Mouse (Mus musculus): ENCODE results near the gene Igsf11.

Gene Igsf11

DNA sequence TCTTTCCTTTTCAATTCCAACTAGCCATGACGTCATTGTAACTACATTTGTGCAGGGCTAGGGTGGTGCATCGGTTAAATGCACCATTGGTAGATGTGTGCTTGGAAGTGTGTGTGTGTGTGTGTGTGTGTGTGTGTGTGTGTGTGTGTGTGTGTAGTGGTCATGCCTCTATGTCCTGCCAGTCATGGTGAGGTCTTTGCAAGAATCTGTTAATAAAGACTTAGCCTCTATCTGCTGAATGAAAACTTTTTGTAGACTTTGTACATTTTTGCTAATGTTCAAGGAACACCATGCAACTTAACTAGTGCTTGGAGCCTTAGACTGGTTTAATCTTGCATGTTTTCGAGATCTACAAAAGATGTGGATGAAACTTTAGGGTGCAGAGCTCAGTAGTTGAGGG lies 48.3 kb downstream of the Igsf11 start:
- no peak for DNase-seq (ENCODE audit: low read depth, low spot score)

DNA sequence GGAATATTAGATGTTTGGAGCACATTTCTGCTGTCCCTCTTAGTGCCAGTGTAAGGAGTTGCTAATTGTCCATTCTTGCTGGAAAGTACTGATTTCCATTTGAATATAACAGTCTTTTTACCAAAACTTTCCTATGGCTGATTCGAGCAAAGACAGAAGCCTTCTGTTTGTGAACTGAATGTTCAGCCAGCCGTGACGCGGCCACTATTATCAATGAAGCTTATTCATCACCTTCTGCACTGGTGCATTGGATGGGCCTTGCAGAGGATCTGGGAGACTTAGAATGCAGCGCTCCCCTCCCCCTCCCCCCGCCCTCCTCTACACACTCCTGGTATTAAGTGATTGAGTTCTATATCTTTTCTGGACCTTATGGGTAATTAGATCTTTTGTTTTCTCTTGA lies 48.8 kb downstream of the Igsf11 start:
- DNase-seq (ENCODE audit: low read depth, low spot score): no peak

DNA sequence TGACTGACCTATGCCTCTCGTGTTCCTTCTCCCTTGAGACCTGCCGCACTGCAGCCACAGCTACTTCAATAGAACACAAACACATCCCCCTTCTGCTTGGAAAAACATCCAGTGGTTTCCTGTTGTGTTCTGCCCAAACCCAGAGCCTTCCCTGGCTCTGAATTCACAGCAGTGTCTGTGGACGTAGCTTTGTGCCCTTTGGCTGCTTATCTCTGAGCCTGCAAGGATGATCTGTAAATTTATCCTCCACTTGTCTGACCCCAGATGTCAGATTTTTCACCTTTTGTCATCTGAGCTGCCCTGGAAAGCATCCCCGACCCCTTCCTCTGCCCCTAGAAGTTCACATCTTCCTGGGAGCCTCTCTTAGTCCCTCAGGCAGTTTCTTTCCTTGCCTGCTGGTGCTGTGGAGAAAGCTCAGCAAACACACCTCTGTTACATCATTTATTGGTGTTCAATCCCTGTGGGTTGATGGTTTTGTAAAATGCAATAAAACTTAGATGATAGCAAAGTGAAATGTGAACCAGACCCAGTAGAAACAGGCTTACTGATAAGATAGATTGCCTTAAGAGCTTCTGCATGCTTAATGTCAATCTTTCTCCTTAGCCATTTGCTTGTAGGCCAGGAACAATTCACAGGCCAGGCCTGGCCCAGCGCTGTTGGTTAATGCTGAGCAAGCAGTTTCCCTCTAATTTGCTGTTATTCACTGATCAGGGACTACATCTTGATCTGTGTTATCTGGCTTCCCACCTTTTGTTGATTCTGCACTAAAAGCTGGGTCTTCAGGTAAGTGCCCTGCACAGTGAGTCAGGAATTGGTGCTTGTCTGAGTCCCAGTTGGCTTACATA lies 51.5 kb downstream of the Igsf11 start:
- no peak for DNase-seq (ENCODE audit: low read depth, low spot score)

DNA sequence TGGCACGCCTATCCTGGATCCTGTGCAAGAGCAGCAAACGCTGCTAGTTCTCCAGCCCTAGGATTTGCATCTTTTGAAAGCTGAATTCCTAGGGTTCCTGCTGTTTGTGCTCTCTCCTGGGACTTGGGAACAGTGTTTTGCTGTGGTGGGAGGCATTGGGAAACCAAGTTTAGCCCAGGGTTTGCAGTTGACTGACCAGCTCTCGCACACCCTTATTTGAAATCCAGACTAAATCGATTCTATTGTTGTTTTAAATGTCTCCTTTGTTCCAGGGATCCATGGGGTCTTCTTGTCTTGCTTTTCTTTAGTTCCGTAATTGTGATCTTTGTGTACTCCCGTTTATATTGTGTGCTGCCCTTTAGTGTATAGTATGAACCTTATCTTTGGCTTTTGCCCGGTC lies 52.6 kb downstream of the Igsf11 start:
- DNase-seq (ENCODE audit: low read depth, low spot score): peak; percentile 63

DNA sequence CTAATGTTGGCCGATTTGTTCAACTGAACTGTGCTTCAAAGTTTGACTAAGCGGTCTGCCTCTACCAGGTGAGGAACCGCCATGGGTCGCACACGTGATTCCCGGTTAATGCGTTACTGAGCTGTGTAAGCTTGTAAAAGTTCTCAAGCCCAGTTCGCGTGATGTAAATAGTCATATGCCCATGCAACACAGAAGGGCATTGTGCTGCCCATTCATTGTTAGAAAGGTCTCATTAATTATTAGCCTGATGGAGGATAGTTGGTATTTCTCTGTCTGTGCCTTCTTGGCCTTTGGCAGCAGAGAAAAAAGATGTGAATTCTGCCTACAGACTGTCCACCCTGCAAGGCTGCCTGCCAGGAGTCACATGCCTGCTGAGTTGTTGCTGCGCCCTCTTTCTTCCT lies 53.1 kb downstream of the Igsf11 start:
- DNase-seq (ENCODE audit: low read depth, low spot score): no peak

DNA sequence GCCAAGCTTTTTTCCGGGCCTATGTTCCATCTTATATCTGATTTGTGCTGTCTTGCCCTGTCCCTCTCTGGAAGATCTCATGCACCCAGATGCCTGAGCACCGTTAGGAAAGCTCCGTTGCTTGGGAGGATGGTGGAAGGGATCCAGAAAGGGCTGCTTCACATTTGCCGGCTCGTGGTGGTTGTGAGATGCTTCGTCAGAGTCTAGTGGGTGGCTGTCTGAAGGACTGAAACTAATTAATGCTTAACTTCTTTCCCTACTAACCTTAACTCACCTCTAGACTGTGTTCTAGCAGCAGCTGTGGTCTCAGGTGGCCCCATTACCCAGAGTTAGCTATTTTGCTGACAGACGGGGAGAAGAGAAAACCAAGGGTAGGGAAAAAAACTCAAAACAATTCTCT lies 54.0 kb downstream of the Igsf11 start:
- no peak for DNase-seq (ENCODE audit: low read depth, low spot score)

DNA sequence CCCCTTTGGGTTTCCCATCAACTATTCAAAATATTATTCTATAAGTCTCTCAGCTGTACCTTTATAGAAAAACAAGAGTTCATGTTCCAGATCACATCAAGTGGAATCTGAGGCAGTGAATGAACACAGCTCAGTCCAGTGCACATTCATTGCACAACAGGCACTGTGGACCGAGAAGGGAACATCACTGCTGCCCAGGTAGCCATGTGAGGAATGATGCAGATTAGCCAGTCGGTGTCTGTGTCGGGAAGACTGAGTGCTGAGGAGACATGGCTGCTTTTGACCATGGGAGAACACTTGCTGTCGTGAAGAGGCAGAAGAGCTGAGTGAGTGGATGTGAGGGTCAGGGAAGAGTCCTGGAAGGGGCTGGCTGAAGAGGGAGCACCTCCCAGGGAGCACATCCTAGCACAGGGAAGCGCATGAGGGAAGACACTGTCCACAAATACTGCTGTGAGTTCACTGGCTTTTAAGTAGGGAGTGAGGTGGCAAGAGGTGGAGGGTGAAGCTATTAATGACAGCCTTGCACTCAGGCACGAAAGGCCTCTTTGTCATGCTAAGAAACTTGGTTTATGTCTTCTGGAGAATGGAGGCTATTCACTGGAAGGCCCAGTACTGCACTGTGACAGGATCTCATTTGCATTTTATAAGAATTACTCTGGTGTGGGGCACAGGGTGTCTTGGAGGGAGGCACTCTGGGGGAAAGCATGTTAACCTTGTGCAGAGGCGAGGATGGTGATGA lies 54.8 kb downstream of the Igsf11 start:
- peak; percentile 39 for DNase-seq (ENCODE audit: low read depth, low spot score)

DNA sequence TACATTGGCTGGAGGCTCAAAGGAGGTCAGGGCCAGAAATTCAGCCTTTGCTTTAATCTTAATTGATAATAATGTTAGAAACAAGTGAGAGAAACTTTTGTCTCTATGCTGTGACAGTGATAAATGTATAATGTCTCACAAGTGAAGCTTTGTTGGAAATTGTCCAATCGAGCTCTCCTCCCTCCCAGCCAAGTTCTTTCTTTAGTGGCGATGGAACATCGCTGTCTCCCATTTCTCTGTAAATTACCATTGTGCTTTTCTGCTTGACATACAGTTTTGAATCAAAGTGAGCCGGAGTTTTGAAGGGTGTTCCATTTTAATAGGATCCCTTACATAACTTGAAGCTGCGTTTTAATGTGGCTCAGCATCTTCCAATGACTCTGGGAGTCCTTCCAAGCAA lies 56.0 kb downstream of the Igsf11 start:
- no peak for DNase-seq (ENCODE audit: low read depth, low spot score)

DNA sequence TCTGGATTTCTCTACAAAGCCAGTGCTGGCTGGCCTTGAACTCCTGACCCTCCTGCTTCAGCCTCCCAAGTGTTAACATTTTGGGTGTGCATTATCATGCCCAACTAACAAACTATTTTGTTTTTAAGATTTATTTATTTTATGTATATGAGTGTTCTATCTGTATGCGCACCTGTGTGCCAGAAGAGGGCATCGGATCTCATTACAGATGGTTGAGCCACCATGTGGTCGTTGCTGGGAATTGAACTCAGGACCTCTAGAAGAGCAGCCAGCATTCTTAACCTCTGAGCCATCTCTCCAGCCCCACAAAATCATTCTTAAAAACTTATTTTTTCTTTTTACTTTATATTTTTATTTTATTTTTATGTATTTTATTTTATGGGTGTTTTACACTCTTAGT lies 60.4 kb downstream of the Igsf11 start:
- DNase-seq (ENCODE audit: low read depth, low spot score): peak; percentile 34

DNA sequence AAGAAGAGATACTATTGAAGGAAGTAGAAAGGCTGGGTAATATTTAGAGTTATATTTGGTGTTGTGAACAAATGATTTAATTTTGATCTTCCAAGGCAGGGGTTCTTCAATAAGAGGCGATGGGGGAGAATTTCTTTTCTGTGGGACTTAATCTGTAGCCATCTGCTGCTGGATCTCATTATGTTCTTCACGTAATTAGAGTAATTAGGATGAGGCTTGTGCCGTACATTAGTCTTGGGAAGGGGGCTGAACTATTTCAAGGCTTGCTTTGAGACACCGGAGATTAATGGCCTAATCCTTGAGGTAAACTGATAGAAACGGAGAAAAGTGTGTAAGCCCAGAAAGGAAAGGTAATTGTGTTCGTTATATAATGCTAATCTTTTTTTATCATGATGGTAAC lies 61.4 kb downstream of the Igsf11 start:
- DNase-seq (ENCODE audit: low read depth, low spot score): no peak

DNA sequence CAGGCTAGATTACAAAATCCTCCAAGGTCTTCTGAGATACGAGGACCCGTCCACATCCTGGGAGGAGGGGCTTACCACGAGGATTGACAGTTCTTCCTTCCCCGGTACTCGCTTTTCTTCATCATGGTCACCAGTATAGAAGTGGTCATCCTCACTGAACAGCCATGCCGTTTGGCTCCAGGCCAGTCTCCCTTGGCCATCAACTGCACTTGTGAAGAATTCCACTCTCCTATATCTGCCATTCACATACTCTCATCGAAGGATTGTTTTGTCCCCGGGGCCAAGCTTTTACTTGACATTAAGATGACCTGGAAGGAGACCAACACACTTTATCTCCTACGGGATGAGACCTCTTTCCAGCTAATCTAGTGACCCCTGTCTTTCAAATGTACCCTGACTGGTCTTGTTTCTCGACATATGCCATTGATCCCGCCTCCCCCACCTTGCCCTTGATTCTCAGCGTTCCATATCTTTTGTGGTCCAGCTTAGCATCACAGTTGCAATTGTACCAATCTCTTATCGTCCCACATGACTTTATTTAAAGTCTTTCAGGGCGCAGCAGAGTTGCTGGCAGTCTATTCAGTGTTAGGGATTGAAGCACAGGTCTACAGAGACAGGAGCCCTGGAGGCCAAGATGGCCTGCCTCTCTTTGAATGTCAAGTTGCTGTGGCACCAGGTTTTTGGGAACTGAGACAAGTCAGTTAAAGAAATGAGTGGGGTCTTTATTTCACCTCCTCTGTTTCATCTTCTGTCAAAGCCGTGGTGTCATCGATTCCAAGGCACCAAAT lies 62.2 kb downstream of the Igsf11 start:
- DNase-seq (ENCODE audit: low read depth, low spot score): no peak

DNA sequence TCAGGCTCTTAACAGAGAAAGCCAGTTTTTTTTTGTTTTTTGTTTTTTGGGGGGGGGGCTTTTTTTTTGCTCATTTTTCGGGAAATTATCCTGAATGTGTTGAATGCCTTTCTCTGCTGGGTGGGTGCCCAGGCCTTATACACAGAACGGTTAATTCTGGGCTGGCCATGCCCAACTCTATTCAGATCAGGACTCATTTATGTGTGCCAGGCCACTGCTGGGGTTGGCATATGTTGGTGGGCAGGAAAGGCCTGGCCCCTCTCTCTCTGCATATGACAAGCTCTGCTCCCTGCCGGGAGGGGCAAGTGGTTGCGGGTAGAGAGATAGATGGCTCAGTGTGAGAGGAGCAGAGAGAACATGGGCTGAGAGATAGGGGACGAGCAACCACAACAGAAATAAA lies 62.8 kb downstream of the Igsf11 start:
- DNase-seq (ENCODE audit: low read depth, low spot score): no peak

DNA sequence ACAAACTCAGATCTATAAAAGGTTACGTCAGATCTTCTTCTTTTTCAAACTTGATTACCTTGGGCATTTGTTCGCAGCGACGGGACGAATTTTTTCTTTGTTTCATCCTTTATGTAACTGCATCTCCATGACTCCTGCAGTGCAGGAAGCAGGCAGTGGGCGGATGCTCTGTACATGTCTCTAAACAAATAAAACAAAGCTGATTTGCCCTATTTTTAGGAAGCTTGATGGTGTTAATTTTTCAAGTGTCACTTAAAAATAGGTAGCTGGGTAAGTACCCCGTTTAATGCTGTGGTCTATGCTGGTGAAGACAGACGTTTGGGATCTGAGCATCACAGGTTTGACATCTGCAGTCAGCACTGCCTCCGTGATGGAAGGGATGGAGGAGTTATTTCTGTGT lies 66.3 kb downstream of the Igsf11 start:
- no peak for DNase-seq (ENCODE audit: low read depth, low spot score)

DNA sequence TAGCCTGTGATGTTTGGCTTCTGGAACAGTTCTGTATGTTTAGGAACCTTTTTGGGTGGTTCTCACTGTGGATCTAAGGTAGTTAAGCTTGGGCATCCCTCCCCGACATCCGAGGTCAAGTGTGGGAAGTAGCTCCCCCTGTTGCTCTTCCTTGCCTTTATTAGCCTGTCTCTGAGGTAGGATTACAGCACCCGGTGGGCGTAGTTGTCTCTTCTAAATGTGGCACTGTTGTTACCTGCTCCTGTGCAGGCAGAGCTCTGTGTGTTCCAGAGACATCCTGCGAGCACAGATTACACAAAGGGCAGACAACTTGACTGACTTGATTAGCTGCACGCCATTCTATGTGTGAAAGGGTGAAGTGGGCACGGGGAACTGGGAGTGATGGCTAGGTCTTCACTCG lies 68.1 kb downstream of the Igsf11 start:
- no peak for DNase-seq (ENCODE audit: low read depth, low spot score)

DNA sequence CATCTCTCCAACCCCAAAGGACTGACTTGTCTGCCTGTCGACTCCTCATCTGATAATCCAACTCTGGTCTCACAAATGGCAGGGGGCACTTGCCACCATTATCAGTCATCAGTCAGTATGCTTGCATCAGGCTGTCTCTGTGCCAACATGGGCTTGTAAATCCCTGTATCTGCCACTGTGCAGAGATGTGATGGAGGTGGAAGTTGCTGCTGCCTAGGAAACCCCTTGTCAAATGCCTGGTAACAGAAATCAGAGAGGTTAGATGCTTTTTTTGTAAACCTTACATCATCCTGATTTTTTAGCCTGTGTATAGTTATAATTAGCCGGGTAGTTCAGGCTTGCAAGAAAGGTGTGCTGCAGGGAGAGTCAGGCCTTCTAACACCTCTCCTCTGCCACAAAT lies 69.4 kb downstream of the Igsf11 start:
- DNase-seq (ENCODE audit: low read depth, low spot score): no peak

DNA sequence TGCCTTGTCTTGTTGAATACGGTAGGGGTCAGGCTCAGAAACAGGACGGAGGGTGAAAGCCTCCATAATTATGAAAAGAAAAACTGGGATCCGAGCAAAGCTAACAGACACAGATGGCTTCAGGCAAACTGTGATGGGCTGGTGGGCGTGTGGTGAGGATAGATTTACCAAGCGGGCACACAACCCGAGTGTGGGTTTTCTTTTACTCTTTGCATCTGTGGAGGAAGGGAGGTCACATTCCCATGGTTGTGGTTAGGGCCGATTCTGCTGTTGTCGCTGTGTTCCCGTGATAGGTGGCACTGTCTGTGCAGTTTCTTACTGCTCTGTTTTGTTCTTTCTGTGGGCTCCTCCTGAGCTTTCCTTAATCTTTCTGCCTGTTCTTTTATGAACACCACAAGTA lies 70.2 kb downstream of the Igsf11 start:
- no peak for DNase-seq (ENCODE audit: low read depth, low spot score)

DNA sequence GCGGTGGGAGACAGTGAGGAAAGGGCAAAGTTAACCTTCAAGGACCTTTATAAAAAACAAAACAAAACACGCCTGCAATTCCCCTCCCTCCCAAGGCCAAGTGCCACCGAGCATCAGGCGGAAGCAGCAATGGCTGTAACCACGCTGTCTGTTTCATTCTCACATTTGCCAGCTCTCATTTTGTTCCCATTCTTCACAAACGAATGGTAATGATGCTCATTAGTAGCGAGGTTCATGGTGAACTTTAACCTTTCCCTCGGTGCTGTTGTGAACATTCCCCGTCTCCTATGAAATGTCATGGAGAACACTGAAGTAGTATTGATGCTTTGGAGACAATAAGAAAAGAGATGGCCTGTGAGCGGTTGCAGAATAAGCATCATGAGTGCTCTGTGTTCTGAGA lies 74.6 kb downstream of the Igsf11 start:
- no peak for DNase-seq (ENCODE audit: low read depth, low spot score)

DNA sequence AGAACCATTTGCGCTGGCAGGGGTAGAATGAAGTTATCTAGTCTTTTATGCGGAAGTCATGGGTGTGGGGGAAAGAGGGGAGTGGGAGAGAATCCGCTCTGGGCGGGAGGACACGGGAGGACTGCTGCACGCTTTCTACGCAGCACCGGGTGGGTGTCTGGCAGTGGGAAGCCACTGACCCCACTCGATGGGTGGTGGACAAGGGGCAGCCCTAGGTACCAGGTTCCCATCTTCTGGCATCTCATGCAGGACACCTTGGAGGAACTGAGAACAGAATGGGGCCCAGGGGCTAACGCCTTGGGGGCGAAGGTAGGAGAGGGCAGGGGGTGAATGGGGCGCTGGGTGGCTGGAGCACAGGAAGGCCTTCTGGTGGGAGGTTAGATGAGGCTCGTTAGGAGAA lies 83.7 kb downstream of the Igsf11 start:
- no peak for DNase-seq (ENCODE audit: low read depth, low spot score)

DNA sequence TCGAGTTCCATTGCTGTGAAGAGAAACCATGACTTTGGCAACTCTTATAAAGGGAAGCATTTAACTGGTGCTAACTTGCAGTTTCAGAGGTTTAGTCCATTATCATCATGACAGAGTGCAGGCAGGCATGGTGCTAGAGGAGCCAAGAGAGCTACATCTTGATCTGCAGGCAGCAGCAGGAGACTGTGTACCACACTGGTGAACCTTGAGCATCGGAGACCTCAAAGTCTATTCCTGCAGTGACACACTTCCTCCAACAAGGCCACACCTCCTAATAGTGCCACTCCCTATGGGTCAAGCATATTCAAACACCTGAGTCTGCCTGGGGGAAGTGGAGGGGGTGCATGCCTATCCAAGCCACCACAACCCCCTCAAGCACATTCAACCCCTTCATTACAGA lies 86.1 kb downstream of the Igsf11 start:
- no peak for DNase-seq (ENCODE audit: low read depth, low spot score)

DNA sequence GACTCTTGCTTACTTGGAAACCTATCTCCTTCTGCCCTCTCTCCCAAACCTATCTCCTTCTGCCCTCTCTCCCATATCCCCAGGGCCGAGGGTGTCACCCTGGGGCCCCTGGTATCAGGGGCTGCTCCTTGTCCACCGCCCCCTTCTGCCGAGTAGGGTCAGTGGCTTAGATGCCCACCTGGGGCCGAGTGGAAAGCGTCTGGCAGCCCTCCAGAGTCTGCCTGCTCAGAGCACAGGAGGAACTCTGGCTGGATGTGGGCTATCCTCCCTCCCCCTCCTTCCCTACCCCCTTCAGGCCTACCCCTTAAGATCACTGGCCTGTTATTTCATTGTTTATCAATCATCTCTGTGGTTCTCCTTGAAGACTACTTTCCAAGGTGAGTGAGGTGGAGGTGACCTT lies 88.1 kb downstream of the Igsf11 start:
- no peak for DNase-seq (ENCODE audit: low read depth, low spot score)

DNA sequence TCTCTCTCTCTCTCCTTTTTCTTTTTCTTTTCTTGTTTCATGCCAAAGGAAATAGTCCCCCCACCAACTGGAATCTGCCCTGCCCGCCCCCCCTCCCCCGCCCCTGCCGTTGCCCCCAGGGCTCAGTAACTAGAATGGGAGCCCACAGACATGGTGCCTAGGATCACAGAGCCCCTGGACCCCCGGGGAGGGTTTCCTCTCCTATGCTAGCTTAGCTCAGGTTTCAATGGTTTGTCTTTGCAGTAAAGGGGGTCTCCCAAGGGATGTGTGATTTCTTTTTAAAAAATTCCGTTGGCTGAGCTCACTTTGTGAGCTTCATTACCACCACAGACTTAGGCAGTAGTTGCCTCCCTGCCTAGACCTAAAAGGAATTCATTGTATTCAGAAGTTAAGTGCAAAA lies 89.6 kb downstream of the Igsf11 start:
- no peak for DNase-seq (ENCODE audit: low read depth, low spot score)

DNA sequence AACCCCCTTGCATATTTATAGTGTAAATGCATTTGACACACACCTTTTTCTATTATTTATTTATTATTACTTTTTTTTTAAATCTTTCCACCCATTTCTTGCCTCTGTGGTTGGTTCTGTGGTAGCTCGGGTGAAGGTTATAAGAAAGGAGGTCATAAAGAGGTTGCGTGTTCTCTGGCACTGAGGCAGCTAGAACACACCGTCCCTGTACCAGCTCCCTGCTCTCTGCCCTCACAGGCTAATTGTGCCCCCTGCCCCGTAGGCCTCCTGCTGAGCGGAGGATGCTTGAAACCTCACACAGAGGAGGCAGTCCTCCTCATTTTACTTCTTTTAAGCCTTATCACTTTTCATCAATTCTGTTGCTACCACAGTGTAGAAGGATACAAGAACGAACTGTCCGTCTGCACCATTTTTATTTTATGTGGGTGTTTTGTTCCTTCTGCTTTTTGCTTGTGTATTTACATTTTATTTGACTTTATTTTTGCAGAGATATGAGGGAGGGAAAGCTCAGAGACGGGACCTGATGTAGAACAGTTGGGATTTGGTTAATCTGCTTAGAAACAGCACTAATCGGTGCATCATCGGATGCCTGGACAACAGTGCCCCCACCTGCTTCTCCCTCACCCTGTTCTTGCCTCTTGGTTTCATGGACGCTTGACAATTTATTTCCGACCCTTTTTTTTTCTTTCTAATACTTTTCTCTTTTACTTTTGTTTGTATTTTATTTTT lies 90.2 kb downstream of the Igsf11 start:
- no peak for DNase-seq (ENCODE audit: low read depth, low spot score)
